Mouse (Mus musculus): ENCODE data around the gene Radil.

Gene Radil

DNA sequence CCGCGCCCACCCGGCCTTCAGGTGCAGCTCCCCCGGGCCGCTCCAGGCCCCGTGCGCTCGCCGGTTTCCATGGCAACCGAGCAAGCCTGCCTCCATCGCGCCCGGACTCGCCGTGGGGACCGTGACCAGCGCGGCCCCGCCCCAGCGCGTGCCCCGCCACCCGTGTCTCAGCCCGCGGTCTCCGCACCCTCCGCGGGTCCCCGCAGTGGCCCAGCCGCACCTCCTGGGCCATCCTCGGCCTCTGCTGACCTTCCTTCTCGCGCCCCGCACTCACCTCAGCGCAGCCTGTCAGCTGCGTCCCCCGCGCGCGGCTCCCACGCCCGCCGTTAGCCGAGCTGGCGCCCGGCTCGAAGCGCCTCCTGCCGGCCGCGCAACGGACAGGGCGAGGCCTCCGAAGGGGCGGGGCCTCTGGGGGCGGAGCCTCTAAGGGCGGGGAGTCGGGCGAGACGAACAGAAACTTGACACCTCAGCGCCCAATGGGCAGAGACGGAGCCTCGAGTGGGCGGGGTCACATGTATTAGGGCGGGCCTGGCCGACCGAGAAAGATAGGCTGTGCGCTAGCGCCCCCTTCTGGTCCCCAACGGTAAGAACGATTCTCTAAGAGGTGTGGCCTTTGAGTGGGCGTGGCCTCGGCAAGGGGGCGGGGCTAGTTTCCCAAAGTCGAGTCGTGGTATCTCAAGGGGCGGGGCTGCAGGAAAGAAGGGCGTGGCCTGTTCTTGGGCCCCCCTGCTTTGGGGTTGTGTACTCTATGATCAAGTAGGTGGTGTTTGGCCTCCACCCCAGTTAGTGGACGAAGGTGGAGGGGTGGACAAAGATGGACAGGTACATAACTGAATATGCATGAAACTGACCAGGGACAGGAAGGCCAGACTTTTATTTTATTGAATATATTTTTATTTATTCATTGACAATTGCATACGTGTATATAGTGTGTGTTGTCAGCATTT, at the start of gene Radil:
Gene Radil (minus strand): TSS at position 393 of the 947 bp plus-strand sequence.
- peak; percentile 100 for DNase-seq (ENCODE audit: low spot score)

DNA sequence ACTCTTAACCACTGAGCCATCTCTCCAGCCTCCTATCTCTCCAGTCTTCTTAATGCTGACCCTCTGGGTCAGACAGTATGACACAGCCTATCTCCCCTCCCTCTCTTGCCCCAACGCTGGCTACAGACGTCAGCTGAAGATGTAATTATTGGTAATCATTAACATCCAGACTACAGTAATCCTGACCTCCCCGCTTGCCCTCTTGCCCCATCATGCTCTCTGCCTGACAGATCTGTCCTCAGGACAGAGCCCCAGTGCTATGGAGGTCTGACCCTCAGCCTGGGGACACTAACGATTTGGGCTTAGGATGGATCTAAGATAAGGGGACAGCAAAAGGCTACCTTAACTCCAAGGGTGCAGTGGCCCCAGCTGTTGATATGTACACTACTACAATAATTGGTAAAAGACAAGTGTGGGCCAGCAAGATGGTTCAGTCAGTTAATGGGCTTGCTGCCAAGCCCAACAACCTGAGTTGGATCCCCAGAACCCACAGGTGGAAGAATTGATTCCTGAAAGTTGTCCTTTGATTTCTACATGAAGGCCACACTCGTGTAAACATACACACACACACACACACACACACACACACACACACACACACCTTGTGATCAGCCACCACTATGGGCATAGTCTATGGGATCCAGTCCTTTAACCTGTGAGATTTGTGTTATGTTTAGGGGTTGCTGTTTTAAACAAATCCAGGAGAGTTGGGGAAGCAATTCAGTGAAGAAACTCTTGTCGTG, 46.9 kb upstream of the Radil start:
- DNase-seq (ENCODE audit: low spot score), result no peak

DNA sequence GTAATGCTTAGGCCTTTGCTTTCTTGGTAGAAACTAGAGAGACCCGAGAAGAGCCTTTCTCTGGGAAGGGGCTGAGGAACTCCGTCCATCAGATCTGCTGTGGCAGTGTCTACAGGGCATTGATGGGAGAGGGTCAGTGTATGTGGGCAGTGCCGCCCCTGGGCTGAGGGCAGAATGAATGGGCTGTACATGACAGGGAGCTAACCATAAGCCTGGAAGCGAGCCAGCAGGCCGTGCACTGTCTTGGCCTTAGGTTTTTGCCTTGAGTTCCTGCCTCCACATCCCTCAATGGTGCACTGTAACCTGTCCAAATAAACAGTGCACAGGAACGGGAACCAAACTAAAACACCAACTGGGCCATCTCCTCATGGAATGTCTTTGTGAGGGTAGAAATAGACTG, 45.8 kb upstream of the Radil start:
- no peak for DNase-seq (ENCODE audit: low spot score)

DNA sequence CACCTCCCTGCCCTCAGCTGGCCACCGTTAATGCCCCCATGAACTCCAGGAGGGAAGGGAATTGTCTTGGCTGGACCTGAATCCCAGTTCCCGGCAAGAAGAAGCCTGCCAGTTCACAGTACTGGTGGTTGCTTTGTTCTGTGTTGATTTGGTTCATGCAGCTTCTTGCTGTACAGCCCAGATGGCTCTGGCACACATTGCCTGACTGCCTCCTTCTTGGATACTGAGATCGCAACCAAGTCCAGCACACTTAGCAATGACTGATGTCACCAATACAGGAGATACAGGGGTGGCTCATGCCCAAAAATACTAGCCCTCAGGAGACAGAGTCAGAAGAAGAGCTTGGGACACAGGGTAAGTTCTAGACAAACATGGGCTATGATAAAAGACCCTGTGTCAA, 44.8 kb upstream of the Radil start:
- no peak for DNase-seq (ENCODE audit: low spot score)

DNA sequence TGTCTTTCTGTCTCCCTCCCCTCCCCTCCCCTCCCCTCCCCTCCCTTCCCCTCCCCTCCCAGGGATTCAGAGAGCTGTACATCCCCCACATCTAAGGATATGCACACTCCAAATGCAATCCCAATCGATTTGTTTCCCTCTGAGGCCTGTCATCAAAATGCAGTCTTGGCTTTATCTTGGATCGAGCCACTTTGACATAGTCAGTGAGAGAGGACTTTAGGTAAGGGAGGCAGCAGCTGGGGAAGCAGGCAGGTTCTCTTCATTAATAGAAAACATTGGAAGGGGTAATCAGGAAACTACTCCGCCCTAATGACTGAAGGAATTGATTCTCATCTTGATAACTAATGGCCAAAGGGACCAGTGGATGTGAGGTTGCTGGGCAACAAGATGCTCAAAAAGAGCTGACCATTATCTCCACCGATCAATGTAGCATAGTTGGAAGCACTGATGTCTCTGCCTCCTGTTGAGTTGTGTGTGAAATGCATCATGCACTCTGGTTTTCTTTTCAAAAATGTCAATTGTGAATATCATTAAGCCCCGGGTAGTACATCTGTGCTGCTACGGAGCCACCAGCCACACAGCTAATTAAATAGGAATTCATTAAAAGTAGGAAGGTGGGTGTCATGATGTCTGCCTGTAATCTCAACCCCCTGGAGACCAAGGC, 40.2 kb upstream of the Radil start:
- no peak for DNase-seq (ENCODE audit: low spot score)

DNA sequence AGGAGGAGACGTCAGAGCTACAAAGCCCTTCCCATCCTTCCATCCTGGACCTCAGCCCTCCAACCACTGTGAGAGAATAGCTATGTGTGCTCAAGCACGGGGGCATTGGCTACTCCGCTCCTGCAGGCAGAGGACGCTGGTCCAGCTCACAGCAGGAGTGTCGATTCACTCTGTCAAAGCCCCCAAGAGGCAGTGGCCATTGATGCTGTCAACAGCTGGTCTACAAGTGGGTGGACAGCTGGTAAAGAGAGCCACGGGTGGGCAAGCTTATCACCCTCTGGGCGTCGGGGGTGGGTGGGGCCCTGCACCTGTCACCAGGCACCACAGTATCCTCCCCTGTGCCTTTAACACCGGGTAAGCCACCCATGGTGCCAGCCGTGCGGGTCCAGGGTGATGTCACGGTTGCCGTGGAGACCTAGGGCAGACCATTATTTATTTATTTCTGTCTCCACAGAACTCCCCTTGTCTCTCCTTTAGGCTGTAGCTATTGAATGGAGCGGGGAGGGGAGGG, 32.8 kb upstream of the Radil start:
- no peak for DNase-seq (ENCODE audit: low spot score)

DNA sequence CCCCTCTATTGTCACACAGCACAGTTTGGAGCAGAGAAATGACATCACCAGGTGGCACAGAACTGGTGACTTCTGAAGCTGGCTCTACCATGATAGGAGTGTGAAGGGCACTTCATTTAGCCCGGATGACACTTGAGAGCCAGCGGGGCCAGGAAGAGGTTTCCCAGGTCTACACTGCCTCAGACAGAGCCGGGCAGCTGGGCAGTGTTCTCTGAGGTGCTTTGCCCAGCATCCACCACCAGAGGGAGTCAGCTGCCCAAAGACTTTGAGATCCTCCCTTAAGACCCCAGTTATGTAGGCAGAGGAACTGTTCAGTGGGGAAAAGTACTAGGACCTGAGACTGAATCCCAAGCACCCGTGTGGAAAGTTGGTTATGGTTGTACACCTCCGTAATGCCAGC, 30.6 kb upstream of the Radil start:
- peak; percentile 75 for DNase-seq (ENCODE audit: low spot score)

DNA sequence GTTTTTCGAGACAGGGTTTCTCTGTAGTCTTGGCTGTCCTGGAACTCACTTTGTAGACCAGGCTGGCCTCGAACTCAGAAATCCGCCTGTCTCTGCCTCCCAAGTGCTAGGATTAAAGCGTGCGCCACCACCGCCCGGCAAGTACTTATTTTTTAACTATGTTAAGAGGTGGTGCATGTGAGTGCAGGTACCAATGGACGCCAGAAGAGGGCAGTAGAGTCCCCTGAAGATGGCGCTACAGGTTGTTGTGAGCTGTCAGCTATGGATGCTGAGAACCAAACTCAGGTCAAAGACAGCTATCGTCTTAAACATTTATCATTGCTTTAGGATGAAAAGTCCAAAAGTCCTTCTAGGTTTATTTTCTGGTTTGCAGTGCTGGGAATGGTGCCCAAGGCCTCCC, 27.3 kb upstream of the Radil start:
- no peak for DNase-seq (ENCODE audit: low spot score)

DNA sequence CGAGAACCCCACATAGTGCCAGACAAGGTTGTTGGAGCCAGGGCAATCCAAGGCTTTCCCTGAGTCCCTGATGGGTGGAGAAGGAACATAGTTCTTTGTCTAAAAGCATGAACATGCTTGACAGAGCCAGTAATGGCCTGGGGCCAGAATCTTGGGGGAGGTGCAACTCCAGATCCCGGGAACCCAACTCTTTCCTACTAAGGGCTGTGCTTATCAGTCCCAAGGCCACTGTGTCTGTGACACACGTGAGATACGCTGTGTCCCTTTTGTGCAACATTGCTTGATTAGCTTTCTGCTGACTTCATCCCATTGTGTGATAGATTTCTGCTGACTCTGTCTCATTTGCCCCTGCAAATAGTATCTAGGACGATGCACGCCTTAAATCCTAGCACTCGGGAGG, 25.9 kb upstream of the Radil start:
- DNase-seq (ENCODE audit: low spot score), result peak; percentile 94

DNA sequence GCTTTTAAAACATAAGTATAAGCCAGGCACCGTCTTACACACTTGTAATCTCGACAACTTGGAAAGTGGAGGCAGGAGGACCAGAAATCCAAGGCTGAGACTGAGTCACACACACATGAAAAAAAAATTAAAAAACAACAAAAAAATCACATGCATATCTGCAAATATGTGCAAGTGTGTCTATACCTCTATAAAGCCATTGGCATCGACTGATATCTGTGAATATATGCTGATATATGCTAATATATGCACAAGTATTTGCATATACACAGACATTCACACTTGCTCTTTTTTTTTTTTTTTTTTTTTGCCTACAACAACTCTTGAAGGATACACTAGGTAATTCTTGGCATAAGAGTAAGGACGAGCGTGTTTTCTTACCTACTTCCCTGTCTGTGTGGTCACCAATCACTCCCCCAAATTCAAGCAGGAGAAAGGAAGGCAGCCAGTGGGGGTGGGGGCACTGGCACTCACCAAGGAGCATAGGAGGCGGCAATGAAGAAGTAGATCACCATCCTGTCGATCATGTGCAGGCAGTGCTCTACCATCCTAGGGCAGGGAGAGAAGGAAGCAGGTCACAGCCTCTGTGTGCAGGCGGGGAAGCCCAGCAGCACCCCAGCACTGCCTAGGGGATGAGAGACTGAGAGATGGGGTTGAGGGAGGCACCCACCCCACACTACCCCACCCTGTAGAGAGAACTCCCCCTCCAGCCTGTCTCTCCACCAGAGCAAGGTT, 23.6 kb upstream of the Radil start:
- DNase-seq (ENCODE audit: low spot score), result no peak

DNA sequence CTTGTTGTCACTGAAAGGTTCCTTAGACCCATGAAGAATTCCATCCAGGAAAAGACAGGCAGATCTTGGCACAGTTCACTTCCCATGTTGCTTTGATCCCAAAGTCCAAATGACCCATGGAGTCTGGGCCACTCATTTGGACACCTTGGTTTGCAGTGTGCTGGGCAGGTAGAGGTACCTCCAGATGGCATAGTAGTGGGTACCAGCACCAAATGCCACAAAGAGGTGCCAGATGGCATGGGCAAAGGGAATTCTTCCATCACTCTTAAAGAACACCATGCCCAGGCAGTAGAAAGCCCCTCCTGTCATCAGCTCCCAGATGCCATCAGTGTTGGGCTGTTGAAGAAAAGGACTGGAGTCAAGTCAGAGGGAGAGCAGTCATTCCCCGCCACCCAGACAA, 13.7 kb upstream of the Radil start:
- DNase-seq (ENCODE audit: low spot score), result no peak

DNA sequence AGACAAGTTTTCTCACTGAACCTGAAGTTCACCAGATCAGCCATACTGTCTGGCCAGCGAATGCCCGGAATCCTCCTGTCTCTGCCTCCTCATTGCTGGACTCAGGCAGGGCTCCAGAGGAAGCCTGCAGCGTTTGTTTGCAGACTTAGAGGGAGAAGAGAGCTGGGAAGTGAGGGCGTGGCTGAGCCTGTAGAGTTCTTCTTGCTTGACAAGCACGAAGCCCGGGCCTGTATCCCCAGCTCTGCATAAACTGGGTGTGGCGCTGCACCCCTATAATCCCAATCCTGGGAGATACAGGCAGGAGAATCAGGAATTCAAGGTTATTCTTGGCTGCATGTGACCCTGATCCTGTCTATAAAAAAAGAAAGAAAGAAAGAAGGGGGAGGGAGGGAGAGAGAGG, 9.4 kb upstream of the Radil start:
- no peak for DNase-seq (ENCODE audit: low spot score)

DNA sequence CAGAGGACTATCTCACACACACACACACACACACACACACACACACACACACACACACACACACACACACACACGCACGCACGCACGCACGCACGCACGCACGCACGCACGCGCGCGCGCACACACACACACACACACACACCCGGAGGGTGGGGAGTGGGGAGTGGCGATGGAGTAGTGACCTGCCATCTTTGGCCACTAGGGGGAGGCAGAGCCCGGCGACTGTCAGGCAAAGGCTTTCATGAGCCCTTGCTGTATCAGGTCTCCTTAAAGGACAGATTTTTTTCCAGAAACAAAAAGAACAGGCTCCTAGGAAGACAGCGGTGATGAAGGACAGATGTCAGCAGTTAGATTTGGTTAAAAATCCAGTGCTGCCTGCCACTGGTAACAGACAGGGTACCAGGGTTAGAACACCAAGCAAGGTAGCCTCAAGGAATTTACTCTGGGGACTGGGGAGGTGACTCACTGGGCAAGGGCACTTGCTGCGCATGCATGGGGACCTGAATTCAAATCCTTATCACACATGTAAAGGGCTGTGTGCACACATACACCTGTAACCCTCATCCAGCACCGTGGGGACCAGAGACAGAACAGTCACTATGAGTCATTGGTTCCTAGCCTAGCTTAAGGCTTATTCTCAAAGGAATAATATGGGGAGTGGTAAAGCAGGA, 6.6 kb upstream of the Radil start:
- DNase-seq (ENCODE audit: low spot score), result peak; percentile 93

DNA sequence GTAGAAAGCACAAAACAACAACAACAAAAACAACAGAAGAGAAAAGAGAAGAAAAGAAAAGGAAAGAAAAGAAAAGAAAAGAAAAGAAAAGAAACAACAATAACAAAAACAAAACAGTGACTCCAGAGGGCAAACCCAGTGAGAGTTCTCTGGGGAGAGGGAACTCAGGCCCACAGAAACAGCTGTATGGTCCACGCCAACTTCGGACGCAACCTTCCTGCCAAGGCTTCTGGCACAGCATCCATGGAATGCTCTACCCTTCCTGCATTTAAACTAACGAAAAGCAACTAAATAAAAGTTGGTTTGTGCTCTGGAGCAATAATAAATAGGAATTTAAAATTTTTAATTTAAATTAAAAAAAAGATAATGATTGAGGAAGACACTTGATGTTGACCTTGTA, 5.8 kb upstream of the Radil start:
- no peak for DNase-seq (ENCODE audit: low spot score)

DNA sequence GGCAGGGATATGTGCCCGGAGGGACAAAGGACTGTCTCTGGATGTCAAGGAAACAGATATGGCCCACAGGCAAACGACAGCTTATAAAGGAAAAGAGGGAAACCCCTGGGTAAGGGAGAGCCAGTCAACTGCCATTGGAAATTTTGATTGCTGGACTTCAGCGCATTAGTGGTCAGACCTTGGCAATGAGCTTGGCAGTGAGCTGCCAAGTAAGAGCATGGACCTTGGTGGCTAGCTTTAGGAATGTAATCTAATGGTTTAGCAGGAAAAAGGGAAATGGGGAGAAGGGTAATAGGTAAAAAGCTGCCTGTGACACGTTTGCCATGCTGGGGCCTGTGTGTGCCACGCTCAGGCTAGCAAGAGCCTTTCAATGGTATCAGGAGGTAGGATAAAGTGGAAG, 5.0 kb upstream of the Radil start:
- no peak for DNase-seq (ENCODE audit: low spot score)

DNA sequence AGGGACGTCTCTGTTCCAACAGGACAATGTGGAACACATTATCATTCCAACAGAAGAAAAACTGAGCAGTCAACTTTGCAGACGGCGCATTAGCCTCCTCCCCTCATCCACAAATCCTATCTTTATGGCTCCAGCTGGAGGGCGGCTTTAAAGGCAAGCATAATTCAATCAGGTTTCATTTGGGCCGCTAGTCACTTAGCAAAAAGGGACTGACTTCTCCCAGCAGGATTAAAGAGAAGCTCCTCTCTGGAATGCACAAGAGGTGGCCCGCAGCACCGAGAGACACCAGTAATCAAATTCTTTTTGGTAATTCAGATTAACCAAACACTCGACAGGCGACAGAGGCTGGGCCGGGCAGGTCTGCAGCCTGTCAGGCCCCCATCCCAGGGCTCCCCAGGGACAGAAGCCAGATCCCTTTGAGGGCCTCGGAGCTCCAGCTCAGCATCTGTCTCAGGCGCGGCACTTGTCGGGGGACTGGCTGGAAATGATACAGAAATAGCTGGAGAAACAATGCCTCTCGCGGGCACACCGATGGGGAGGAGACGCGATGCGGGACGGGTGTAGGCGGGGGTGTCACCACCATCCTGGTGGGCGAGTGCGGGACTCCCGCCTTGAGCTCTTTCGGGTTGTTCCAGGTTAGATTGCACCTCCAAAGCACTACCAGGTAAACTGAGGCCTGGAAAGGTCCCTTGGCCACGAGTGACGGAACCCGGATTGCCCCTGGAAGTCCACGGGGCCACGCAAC, 765 bp downstream of the Radil start:
- peak; percentile 68 for DNase-seq (ENCODE audit: low spot score)

DNA sequence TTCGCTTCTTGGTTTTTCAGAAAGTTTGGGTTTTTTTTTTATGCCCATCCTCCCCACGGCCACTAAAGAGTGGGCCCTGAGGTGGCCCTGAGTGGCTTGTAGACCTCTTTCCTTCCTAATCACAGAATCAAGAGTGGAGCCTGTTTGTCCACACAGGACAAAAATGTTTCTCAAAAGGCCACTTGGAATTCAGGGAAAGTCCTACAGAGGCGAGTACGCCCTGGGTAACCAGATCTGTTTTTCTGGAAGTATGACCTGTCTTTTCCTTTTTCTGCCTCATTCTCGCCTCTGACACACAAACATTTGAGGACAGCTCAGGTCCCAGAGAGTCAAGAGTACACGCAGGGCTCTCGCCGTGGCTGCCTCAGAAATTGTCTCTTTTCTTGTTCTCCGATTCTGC, 1.5 kb downstream of the Radil start:
- DNase-seq (ENCODE audit: low spot score), result no peak

DNA sequence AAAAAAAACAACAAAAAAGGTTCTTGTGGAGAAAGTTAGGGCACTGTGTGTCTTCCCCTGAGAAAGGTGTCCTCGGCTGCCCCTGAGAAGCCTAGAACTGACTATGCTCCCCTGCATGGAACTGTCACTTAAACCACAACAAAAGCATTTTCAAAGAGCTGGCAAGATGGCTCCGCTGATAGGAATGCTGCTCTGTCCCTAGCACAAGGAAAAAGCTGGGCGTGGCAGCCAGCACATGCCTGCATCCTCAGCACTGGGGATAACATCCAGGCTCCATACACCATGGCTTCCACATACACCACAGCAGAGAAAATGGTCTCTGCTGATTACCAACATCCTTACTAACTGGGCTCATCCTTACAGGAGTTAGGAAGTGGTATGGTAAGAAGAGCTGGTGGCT, 3.8 kb downstream of the Radil start:
- DNase-seq (ENCODE audit: low spot score), result no peak

DNA sequence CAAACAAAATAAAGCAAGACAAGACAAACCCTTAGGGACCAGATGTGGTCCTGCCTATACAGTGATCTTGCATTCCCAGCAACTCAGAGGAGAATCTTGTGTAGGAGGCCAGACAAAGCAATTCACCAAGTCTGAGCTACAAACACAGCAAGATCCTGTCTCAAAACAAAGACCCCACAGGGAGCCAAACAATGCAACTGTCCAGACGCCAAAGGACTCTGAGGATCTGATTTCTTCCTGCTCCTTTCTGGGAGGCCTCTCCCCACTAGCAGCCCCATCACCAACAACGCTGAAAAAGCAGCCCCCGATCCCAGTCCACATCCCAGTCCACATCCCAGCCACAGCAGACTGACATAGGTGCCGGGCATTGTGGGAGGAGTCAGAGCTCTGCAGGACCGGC, 4.6 kb downstream of the Radil start:
- DNase-seq (ENCODE audit: low spot score), result no peak

DNA sequence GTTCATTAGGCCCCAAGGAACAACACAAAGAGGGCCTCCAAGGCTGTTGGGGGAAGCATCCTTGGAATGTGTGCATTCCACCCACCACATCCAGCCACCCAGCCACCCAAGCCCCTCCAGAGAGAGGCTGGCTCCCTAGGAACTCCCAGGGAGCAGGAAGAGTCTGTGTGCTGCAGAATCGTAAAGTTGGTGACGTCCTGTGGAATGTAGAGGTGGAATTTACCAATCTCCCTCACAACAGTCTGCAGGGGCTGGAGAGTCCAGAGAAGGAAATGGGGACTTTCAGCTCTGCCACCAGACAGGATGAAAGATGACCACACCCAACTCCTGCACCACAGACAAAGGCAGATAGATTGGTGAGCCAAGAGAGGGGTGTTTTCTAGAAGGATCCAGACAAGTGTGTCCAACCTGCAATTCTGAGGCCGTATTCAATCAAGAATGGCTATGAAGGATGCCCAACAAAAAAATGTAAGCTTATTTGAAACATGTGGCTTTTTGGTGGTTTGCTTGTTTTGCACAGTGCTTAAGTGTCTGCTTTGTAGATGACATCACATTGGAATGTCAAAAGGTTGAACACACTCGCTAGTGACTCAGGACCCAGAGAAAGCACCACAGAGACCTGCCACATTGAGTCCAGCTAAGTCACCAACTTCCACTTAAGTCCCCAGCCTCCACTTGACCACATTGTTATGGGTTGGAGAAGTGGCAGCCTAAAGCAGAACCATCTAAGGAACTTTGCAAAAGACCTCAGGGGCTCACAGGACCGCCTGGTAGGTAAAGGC, 5.7 kb downstream of the Radil start:
- no peak for DNase-seq (ENCODE audit: low spot score)
